Mouse (Mus musculus): ENCODE results near the gene Fbxo11.
"Not testable (repeated sequence)": the region's sequence is repeated elsewhere in the genome, so short reads cannot be mapped to it uniquely, and the experiment has no call there.

Gene Fbxo11

GRCm38 (mm10) chr17:87963081-87964075 lies 101.7 kb downstream of the Fbxo11 start:
- no peak for DNase-seq (ENCODE audit: low read depth)

GRCm38 (mm10) chr17:87959931-87960330 lies 105.2 kb downstream of the Fbxo11 start:
- DNase-seq (ENCODE audit: low read depth): not testable (repeated sequence)

- not testable (repeated sequence) for DNase-seq (ENCODE audit: low read depth)
Measured at GRCm38 (mm10) chr17:87959406-87959805, 105.7 kb downstream of the Fbxo11 start.

DNA sequence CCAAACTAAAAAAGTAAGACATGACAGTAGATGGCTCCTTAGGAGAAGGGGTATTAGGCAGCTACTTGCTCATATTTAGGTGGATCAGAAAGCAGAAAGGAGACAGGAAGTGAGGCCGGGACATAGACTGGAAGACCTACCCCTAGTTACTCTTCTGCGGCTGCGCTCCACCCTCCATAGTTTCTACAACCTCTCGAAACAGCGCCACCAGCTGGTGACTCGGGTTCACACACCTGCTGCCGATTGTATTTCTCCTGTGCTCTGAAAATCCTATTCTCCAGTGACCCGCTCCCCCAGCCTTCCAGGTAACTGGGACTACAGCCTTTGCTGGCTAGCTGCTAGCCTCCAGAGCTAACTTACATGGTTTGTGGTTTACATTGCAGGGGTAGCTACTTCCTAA lies 106.8 kb downstream of the Fbxo11 start:
- no peak for DNase-seq (ENCODE audit: low read depth)

DNA sequence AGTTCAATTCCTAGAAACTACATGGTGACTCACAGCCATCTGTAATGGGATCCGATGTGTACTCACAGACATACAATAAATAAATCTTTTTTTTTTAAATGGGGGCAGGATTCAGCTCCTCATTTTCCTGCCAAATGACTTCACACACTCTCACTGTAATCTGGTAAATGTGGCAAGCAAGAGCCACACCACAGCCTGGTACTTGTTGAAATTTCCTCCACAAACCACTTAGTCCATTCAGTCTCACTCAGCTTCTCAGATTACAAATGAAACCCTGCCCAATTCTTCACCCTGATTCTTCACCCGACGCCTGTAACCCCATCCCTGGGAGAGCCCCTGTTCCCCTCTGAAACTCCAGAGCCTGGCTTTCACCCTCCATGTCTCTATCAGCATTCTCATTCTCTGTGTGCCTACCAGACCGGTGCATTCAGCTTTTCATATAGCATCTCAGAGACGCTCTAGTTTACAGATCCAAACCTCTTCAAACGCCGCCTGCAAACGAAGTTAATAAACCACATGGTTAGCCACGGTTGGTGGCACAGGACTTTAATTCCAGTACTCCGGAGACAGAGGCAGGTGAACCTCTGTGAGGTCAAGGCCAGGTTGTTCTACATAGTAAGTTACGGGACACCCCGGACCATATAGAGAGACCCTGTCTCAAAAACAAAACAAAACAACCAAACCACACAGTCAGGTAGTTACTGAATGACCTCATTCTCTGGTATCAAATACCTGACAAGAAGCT lies 107.8 kb downstream of the Fbxo11 start:
- peak; percentile 47 for DNase-seq (ENCODE audit: low read depth)

GRCm38 (mm10) chr17:87954618-87955124 lies 110.4 kb downstream of the Fbxo11 start:
- not testable (repeated sequence) for DNase-seq (ENCODE audit: low read depth)

GRCm38 (mm10) chr17:87948965-87949584 lies 116.0 kb downstream of the Fbxo11 start:
- peak; percentile 92 for DNase-seq (ENCODE audit: low read depth)
